Mouse (Mus musculus): ENCODE results near the gene Gabrb1.
"Not testable (repeated sequence)": the region's sequence is repeated elsewhere in the genome, so short reads cannot be mapped to it uniquely, and the experiment has no call there.

Gabrb1 gene

GRCm38 (mm10) chr5:72046261-72046660 lies 388.3 kb downstream of the Gabrb1 start:
- DNase-seq, result no peak

- DNase-seq, result no peak
Measured at GRCm38 (mm10) chr5:72064079-72064478, 406.2 kb downstream of the Gabrb1 start.

GRCm38 (mm10) chr5:72068826-72069225 lies 410.9 kb downstream of the Gabrb1 start:
- DNase-seq, result peak; percentile 13

GRCm38 (mm10) chr5:72069398-72069797 lies 411.5 kb downstream of the Gabrb1 start:
- not testable (repeated sequence) for DNase-seq

GRCm38 (mm10) chr5:72076781-72077180 lies 418.9 kb downstream of the Gabrb1 start:
- DNase-seq, result no peak

- DNase-seq, result no peak
Measured at GRCm38 (mm10) chr5:72086518-72086917, 428.6 kb downstream of the Gabrb1 start.

GRCm38 (mm10) chr5:72094582-72094981 lies 436.7 kb downstream of the Gabrb1 start:
- DNase-seq, result no peak

GRCm38 (mm10) chr5:72095015-72095414 lies 437.1 kb downstream of the Gabrb1 start:
- DNase-seq, result no peak

- DNase-seq, result no peak
Measured at GRCm38 (mm10) chr5:72104274-72104921, 446.5 kb downstream of the Gabrb1 start.

- no peak for DNase-seq
Measured at GRCm38 (mm10) chr5:72122414-72123037, 464.6 kb downstream of the Gabrb1 start.

- DNase-seq, result no peak
Measured at GRCm38 (mm10) chr5:72126681-72127080, 468.8 kb downstream of the Gabrb1 start.

GRCm38 (mm10) chr5:72133906-72134305 lies 476.0 kb downstream of the Gabrb1 start:
- DNase-seq, result no peak

GRCm38 (mm10) chr5:72138256-72138655 lies 480.3 kb downstream of the Gabrb1 start:
- no peak for DNase-seq

GRCm38 (mm10) chr5:72139619-72140018 lies 481.7 kb downstream of the Gabrb1 start:
- DNase-seq, result no peak

GRCm38 (mm10) chr5:72148679-72149078 lies 490.8 kb downstream of the Gabrb1 start:
- no peak for DNase-seq

- no peak for DNase-seq
Measured at GRCm38 (mm10) chr5:72150870-72151269, 493.0 kb downstream of the Gabrb1 start.

- DNase-seq, result not testable (repeated sequence)
Measured at GRCm38 (mm10) chr5:72155686-72156085, 497.8 kb downstream of the Gabrb1 start.

- DNase-seq, result no peak
Measured at GRCm38 (mm10) chr5:72156598-72156997, 498.7 kb downstream of the Gabrb1 start.

- no peak for DNase-seq
Measured at GRCm38 (mm10) chr5:72158667-72159066, 500.8 kb downstream of the Gabrb1 start.

- DNase-seq, result no peak
Measured at GRCm38 (mm10) chr5:72159537-72159936, 501.6 kb downstream of the Gabrb1 start.

- DNase-seq, result no peak
Measured at GRCm38 (mm10) chr5:72160781-72161485, 503.0 kb downstream of the Gabrb1 start.

- no peak for DNase-seq
Measured at GRCm38 (mm10) chr5:72162855-72163254, 504.9 kb downstream of the Gabrb1 start.

- DNase-seq, result no peak
Measured at GRCm38 (mm10) chr5:72164386-72164785, 506.5 kb downstream of the Gabrb1 start.

Data from right cerebral cortex, postnatal 4 days (tissue).